Mouse (Mus musculus) intestine, postnatal 0 days (tissue): ENCODE measurements around the gene Rpl22. TPM values are rescaled to one million over a fixed set of nuclear protein-coding genes. Genes with fewer than 3 reads are reported as not detected.
A peak's percentile ranks its signal among the peaks of the same experiment; 100 is the strongest.

Source experiments
- ATAC-seq: fragments of 200-750 bp; cut with Nextera tagmentation; 2 replicates; pipeline ENCODE4 v1.8.0; 2017; ENCODE audit warnings: mild to moderate bottlenecking, moderate TSS enrichment, moderate library complexity
- H3K27ac ChIP-seq: fragments of 300-500 bp; sonication (generic); 2 replicates; pipeline ENCODE4 v1.5.1; 2014; ENCODE audit warnings: mild to moderate bottlenecking, low read depth, low read length, moderate library complexity
- H3K27me3 ChIP-seq: fragments of 300-500 bp; sonication (generic); replicated peaks from 2 replicates; pipeline ENCODE4 v1.6.1; 2014; ENCODE audit warnings: low read length, mixed read lengths; ENCODE audit not compliant: control insufficient read depth, insufficient read depth
- H3K36me3 ChIP-seq: fragments of 300-500 bp; sonication (generic); 2 replicates; pipeline ENCODE4 v1.6.1; 2014; ENCODE audit warnings: mild to moderate bottlenecking, moderate library complexity; ENCODE audit not compliant: control insufficient read depth, insufficient read depth
- H3K4me1 ChIP-seq: fragments of 300-500 bp; sonication (generic); replicated peaks from 2 replicates; pipeline ENCODE4 v1.6.1; 2014; ENCODE audit warnings: antibody characterized with exemption, low read length, mixed read lengths; ENCODE audit not compliant: control insufficient read depth, insufficient read depth
- H3K4me2 ChIP-seq: fragments of 300-500 bp; sonication (generic); replicated peaks from 2 replicates; pipeline ENCODE4 v1.6.1; 2014; ENCODE audit warnings: low read depth, mild to moderate bottlenecking, moderate library complexity
- H3K4me3 ChIP-seq: fragments of 300-500 bp; sonication (generic); 2 replicates; pipeline ENCODE4 v1.5.1; 2014; ENCODE audit warnings: low read depth, low read length
- H3K9ac ChIP-seq: fragments of 300-500 bp; sonication (generic); 2 replicates; pipeline ENCODE4 v1.6.1; 2014; ENCODE audit warnings: mild to moderate bottlenecking, low read depth, low read length
- H3K9me3 ChIP-seq: fragments of 300-500 bp; sonication (generic); 2 replicates; pipeline ENCODE4 v1.6.1; 2016; ENCODE audit warnings: mixed run types; ENCODE audit not compliant: control insufficient read depth
- CTCF ChIP-seq: sonication (generic); IDR thresholded peaks from 2 replicates; pipeline ENCODE4 v1.5.1; 2016; ENCODE audit warnings: low read depth, mild to moderate bottlenecking, control low read depth, antibody characterized with exemption, moderate library complexity
- WGBS: fragments of 180-500 bp; shearing (Covaris S2); extraction: QIAGEN DNeasy Blood & Tissue Kit; methylation state at CpG from one replicate; pipeline ENCODE4 v1.1.7; 2014; 5-methylcytosine and 5-hydroxymethylcytosine counted together
- polyA plus RNA-seq: library from polyadenylated mRNA; unstranded; fragments of >200 nt; fragmentation: Nextera tagmentation; extraction: Ambion mirVana; gene quantifications from 2 replicates; pipeline ENCODE4 v1.2.1, GENCODE M21; 2015

Rpl22 gene
- polyA plus RNA-seq, 1 experiment from 2014 or later, result 281 TPM

DNA sequence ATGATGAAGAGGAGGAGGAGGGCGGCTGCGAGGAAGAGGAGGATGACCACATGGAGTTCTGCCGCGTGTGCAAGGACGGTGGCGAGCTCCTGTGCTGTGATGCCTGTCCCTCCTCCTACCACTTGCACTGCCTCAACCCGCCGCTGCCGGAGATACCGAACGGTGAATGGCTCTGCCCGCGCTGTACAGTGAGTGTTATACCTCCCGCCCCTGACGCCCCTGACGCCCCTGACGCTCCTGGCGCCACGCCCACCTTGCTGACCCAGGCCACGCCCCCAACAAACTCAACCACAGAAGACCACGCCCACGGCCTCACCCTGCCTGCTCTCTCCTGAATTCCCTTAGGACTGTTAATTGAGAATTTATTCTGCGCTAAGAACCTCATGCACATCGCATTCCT, 35.3 kb downstream of the Rpl22 start:
- 1% methylated on average over 24 of the region's 24 CpGs for WGBS
- Histone ChIP-seq H3K4me2 (peak overlapping the region; percentile 51), H3K4me3 (no peak overlapping the region), H3K9ac (no peak overlapping the region), H3K27me3 (0 out of 2 replicates have a peak, but pooled peaks cover 7% of the 10 kb centered on the region), H3K4me1 (no peaks in the 10 kb centered on the region), H3K9me3 (no peaks in the 10 kb centered on the region), H3K36me3 (no peaks in the 10 kb centered on the region), H3K27ac (no peak overlapping the region)
- 0 out of 2 replicates have a peak, but pooled peaks have one; percentile 5 for TF ChIP-seq CTCF
- ATAC-seq, result peak; percentile 60; the same call in 1 of the 2 replicates

DNA sequence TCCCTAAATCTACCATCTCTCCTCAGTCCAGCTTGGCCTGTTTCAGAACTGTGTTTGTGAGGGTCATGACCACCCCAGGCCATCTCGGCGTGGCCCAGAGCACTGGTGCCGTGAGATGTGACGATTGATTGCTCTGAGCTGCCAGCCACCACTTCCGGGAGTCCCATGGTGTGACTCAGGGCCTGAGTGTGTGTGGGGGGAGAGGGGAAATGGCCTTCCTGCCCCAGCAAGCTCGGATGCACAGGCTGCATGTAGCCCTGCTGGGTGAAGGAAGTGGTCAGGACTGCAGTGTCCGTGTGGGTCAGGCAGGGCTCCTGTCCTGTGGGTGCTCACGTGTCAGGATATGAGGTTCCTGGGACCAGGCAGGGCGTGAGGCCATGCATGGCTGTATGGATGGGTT, 36.6 kb downstream of the Rpl22 start:
- no peak overlapping the region for H3K4me3 ChIP-seq
- no peaks in the 10 kb centered on the region for H3K4me1 ChIP-seq
- no peak overlapping the region for H3K4me2 ChIP-seq
- no peak overlapping the region for H3K27ac ChIP-seq
- no peak for TF ChIP-seq CTCF
- 51% methylated on average over 9 of the region's 9 CpGs for WGBS
- H3K36me3 ChIP-seq, result no peaks in the 10 kb centered on the region
- H3K27me3 ChIP-seq, result 0 out of 2 replicates have a peak, but pooled peaks cover 7% of the 10 kb centered on the region
- ATAC-seq, result no peak
- no peaks in the 10 kb centered on the region for H3K9me3 ChIP-seq
- H3K9ac ChIP-seq, result no peak overlapping the region

GRCm38 (mm10) chr4:152365228-152365627, 39.7 kb downstream of the Rpl22 start:
- WGBS, result 75% methylated on average over 7 of the region's 7 CpGs
- ATAC-seq, result no peak
- H3K4me3 ChIP-seq, result no peak overlapping the region

GRCm38 (mm10) chr4:152382528-152383252, 57.1 kb downstream of the Rpl22 start:
- Histone ChIP-seq H3K9ac (no peak overlapping the region), H3K9me3 (no peaks in the 10 kb centered on the region), H3K4me1 (no peaks in the 10 kb centered on the region), H3K27me3 (no peaks in the 10 kb centered on the region), H3K4me2 (no peak overlapping the region), H3K36me3 (no peaks in the 10 kb centered on the region), H3K27ac (no peak overlapping the region), H3K4me3 (no peak overlapping the region)
- ATAC-seq, result no peak
- 82% methylated on average over 17 of the region's 17 CpGs for WGBS
- TF ChIP-seq CTCF, result no peak

More at GRCm38 (mm10) chr4:152365228-152365627, 39.7 kb downstream of the Rpl22 start:
- Histone ChIP-seq H3K9ac (no peak overlapping the region), H3K36me3 (no peaks in the 10 kb centered on the region), H3K4me1 (no peaks in the 10 kb centered on the region), H3K27ac (no peak overlapping the region), H3K27me3 (0 out of 2 replicates have a peak, but pooled peaks cover 3% of the 10 kb centered on the region), H3K4me2 (no peak overlapping the region), H3K9me3 (no peaks in the 10 kb centered on the region)
- TF ChIP-seq CTCF, result no peak

Other genes starting within 250 kb of the Rpl22 start
- 0.82 and 1.2 TPM in 2 replicates for gene Tnfrsf25, start 209.8 kb upstream of the Rpl22 start, polyA plus RNA-seq
- 260 and 264 TPM in 2 replicates for gene Espn, start 173.4 kb upstream of the Rpl22 start, polyA plus RNA-seq
- gene Hes2, start 166.9 kb upstream of the Rpl22 start, polyA plus RNA-seq, result 8.6 and 11.2 TPM in 2 replicates
- gene Acot7, start 147.6 kb upstream of the Rpl22 start, polyA plus RNA-seq, result 24.1 and 28.7 TPM in 2 replicates
- 2.9 and 3.1 TPM in 2 replicates for gene Gpr153, start 51.5 kb upstream of the Rpl22 start, polyA plus RNA-seq
- not detected in 2 replicates for gene Hes3, start 34.1 kb upstream of the Rpl22 start, polyA plus RNA-seq
- 12.6 and 12.9 TPM in 2 replicates for gene Icmt, start 28.5 kb upstream of the Rpl22 start, polyA plus RNA-seq
- gene Rnf207, start 6.7 kb upstream of the Rpl22 start, polyA plus RNA-seq, result 0.69 and 0.70 TPM in 2 replicates
- 1.4 and 1.5 TPM in 2 replicates for gene Chd5, start 12.9 kb downstream of the Rpl22 start, polyA plus RNA-seq
- 0.47 and 0.48 TPM in 2 replicates for gene Nphp4, start 151.0 kb downstream of the Rpl22 start, polyA plus RNA-seq
- gene Kcnab2, start 152.1 kb downstream of the Rpl22 start, polyA plus RNA-seq, result 1.1 and 2.0 TPM in 2 replicates